19 mouse cellular contexts compared by ENCODE assay signal in the genomic region with DNA sequence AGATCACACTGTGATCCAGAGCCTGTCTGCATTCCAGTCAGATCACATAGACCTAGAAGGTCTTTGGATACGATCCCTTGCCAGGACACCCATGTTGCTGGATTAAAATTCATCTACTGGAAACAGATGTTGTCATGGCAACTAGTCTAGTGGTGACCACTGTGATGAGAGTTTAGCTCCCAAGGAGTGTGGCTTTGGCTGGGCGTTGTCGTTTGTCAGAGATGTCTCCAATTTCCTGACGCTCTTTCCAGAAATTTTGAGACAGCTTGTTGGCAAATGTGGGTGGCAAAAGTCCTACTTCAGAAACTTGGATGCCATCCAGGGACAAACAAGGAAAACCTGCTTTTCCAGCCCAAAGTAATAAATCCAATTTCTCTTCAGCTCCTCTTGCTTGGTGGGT. TPM values are rescaled to one million over a fixed set of nuclear protein-coding genes. Genes with fewer than 3 reads are reported as not detected.
DNase-seq lines count a peak whose midpoint lies in the region; ATAC-seq and TF ChIP-seq lines count a peak whose summit lies in the region.
"Had no signal": no experiment of that assay in that cellular context is flagged by ENCODE, and none has a peak within 500 bp of the region (broad histone marks: within the 10 kb centered on the region; RNA-seq: fewer than 3 reads in every experiment).

No protein-coding gene starts in this region.

- H3K4me2 ChIP-seq in lung, embryonic 14.5 days, result no peak overlapping the region
- H3K4me2 ChIP-seq: heart, embryonic 11.5 days; hindbrain, embryonic 14.5 days; liver, embryonic 12.5 days had no signal

- H3K4me1 ChIP-seq in lung, embryonic 14.5 days (ENCODE audit: insufficient read depth), result no peaks in the 10 kb centered on the region

- no peak overlapping the region for H3K9ac ChIP-seq in lung, embryonic 14.5 days
- H3K9ac ChIP-seq: hindbrain, embryonic 14.5 days; liver, embryonic 12.5 days had no signal

- no peak for TF ChIP-seq CTCF in lung, embryonic 14.5 days (IDR thresholded peaks at IDR 0.05; ENCODE audit: low read depth)

- ATAC-seq in frontal cortex, adult (ENCODE audit: low TSS enrichment), result peak; percentile 22; the same call in 1 of the 2 replicates
- ATAC-seq in lung, embryonic 14.5 days (ENCODE audit: insufficient read depth), result no peak
- ATAC-seq: intestine, embryonic 16.5 days; liver, embryonic 12.5 days; midbrain, embryonic 16.5 days had no signal

- DNase-seq in frontal cortex, postnatal 25 days (ENCODE audit: low spot score in 2 of 2), result no peak
- peak; percentile 51 for DNase-seq in lung, embryonic 14.5 days
- no peak for DNase-seq in lung, adult 18-20 months
- DNase-seq in adipocyte (ENCODE audit: low spot score), result peak; percentile 60
- DNase-seq in large intestine, adult 2 months (ENCODE audit: low read depth, low spot score), result peak; percentile 14
- DNase-seq in heart, adult 11 months, result no peak
- DNase-seq in adrenal gland, postnatal 10 days, result no peak
- DNase-seq: gastrocnemius, postnatal 25 days; heart, postnatal 14 days; kidney, postnatal 14 days; layer of hippocampus, adult 9-11 months; thymus, postnatal 14 days had no signal

- no peak overlapping the region for H3K4me3 ChIP-seq in lung, embryonic 14.5 days (ENCODE audit: low read depth, low read length)
- H3K4me3 ChIP-seq: liver, embryonic 12.5 days had no signal

- 0 out of 2 replicates have a peak, but pooled peaks cover 5% of the 10 kb centered on the region for H3K9me3 ChIP-seq in lung, embryonic 14.5 days (ENCODE audit: low read depth, low read length)
- H3K9me3 ChIP-seq: liver, embryonic 12.5 days had no signal

- H3K27me3 ChIP-seq in lung, embryonic 14.5 days (ENCODE audit: insufficient read depth, low read length), result no peaks in the 10 kb centered on the region

- H3K36me3 ChIP-seq in lung, embryonic 14.5 days (ENCODE audit: insufficient read depth), result no peaks in the 10 kb centered on the region
- H3K36me3 ChIP-seq: liver, embryonic 12.5 days had no signal

- WGBS in lung, embryonic 14.5 days, result 48% methylated on average over 4 of the region's 4 CpGs
- 23% methylated on average over 4 of the region's 4 CpGs for WGBS in large intestine, adult 2 months

- H3K27ac ChIP-seq in lung, embryonic 14.5 days (ENCODE audit: low read depth), result no peak overlapping the region
- H3K27ac ChIP-seq: hindbrain, embryonic 14.5 days; liver, embryonic 12.5 days had no signal

RNA-seq across cellular contexts. Expression of a gene that starts 43.7 kb away (rescaled TPM):
- 3.2 and 3.6 TPM in 2 replicates for polyA plus RNA-seq in lung, embryonic 14.5 days (2014; fragmentation: Nextera tagmentation; extraction: Ambion mirVana)
- 2.7 and 3.1 TPM in 2 replicates for polyA plus RNA-seq in large intestine, adult 2 months (2012; rRNA removed)
- 1 to 10 TPM in 1 of 2 experiments, under 1 TPM in 1; 0.97 to 1.1 TPM for total RNA-seq in adrenal gland, postnatal 10 days (2021)
- total RNA-seq: megakaryocyte progenitor cell, adult 5-6 weeks had no signal

Comparison
In these comparisons a context has a peak if more than half of its experiments do, and no peak if none do; other contexts are left out.
1. DNase-seq: peak in lung, embryonic 14.5 days (single experiment), adipocyte (single experiment) and large intestine, adult 2 months (single experiment); none in frontal cortex, postnatal 25 days (0 of 2), lung, adult 18-20 months (0 of 2), heart, adult 11 months (single experiment) and adrenal gland, postnatal 10 days (single experiment).